Mouse (Mus musculus) kidney, embryonic 15.5 days (tissue): ENCODE results near the gene Dnaja3. TPM values are rescaled to one million over a fixed set of nuclear protein-coding genes. Genes with fewer than 3 reads are reported as not detected.

Experiments
- ATAC-seq: fragments of 200-750 bp; cut with Nextera tagmentation; replicated peaks from 2 replicates; pipeline ENCODE4 v1.8.0; 2017; ENCODE audit warnings: moderate TSS enrichment; ENCODE audit not compliant: low FRiP score
- H3K27ac ChIP-seq: fragments of 300-500 bp; sonication (generic); 2 replicates; pipeline ENCODE4 v1.5.1; 2015; ENCODE audit warnings: mild to moderate bottlenecking, inconsistent platforms
- H3K27me3 ChIP-seq: fragments of 300-500 bp; sonication (generic); 2 replicates; pipeline ENCODE4 v1.6.1; 2015; ENCODE audit warnings: inconsistent platforms
- H3K36me3 ChIP-seq: fragments of 300-500 bp; sonication (generic); 2 replicates; pipeline ENCODE4 v1.6.1; 2015; ENCODE audit warnings: inconsistent platforms
- H3K4me1 ChIP-seq: fragments of 300-500 bp; sonication (generic); 2 replicates; pipeline ENCODE4 v1.6.1; 2015; ENCODE audit warnings: inconsistent platforms
- H3K4me2 ChIP-seq: fragments of 300-500 bp; sonication (generic); 2 replicates; pipeline ENCODE4 v1.6.1; 2015; ENCODE audit warnings: moderate library complexity, mild to moderate bottlenecking, inconsistent platforms
- H3K4me3 ChIP-seq: fragments of 300-500 bp; sonication (generic); replicated peaks from 2 replicates; pipeline ENCODE4 v1.5.1; 2015; ENCODE audit warnings: mild to moderate bottlenecking, inconsistent platforms
- H3K9ac ChIP-seq: fragments of 300-500 bp; sonication (generic); 2 replicates; pipeline ENCODE4 v1.6.1; 2015; ENCODE audit warnings: mild to moderate bottlenecking, inconsistent platforms
- H3K9me3 ChIP-seq: fragments of 300-500 bp; sonication (generic); replicated peaks from 2 replicates; pipeline ENCODE4 v1.6.1; 2016; ENCODE audit warnings: inconsistent platforms
- WGBS: fragments of 180-500 bp; shearing (Covaris S2); methylation state at CpG from one replicate; pipeline ENCODE4 v1.1.7; 2015; ENCODE audit warnings: mixed read lengths; 5-methylcytosine and 5-hydroxymethylcytosine counted together
- polyA plus RNA-seq: library from polyadenylated mRNA; unstranded; fragments of >200 nt; fragmentation: Nextera tagmentation; extraction: Ambion mirVana; gene quantifications from 2 replicates; pipeline ENCODE4 v1.2.1, GENCODE M21; 2015

Dnaja3 gene
- polyA plus RNA-seq, 1 experiment from 2014 or later: 77.7 TPM

DNA sequence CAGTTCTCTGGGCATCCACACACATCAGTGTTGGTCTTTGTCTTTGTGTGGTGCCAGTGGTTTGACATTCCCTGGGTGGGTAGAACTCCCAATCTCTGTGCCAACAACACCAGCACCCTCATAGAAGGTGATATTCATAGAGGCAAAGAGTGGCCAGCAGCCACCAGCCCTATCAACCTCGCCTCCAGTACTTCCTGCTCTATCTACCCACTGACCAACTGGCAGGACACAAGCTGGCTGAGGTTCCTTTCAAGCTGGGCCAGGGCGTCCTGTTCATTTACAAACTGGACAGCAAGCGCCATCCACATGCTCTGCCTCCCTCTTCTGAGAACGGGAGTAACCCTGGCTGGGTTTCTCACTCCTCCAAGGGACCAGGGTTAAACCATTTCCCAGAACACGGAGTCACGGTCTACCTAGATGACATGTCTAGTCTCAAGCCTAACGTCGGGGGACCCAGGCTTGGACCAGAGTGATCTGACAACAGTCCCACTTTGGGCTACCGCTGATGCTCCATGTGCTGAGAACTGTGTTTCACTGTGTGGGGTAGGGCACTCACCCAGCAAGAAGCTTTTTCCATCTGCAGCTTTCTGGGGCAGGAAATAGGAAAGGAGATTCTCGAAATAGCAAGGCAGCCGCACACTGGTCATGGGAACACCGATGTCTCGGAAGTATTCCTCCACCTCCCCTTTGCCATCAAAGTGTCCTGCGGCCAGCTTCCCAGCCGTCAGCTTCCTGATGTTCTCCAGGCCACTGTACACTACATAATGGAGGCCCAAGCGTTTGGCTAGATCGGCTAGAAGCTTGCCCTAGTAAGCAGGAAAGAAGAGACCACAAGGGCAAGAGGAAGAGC lies 74.3 kb downstream of the Dnaja3 start:
- WGBS: 91% methylated on average over 17 of the region's 17 CpGs
- no peak for ATAC-seq

GRCm38 (mm10) chr16:4717866-4718265 lies 78.1 kb downstream of the Dnaja3 start:
- Histone ChIP-seq H3K9ac (peak overlapping the region; percentile 69), H3K4me2 (peak overlapping the region; percentile 81), H3K36me3 (peaks cover 39% of the 10 kb centered on the region), H3K4me1 (peaks cover 20% of the 10 kb centered on the region), H3K9me3 (no peaks in the 10 kb centered on the region), H3K27me3 (no peaks in the 10 kb centered on the region), H3K27ac (0 out of 2 replicates have a peak overlapping the region, but pooled peaks have one; percentile 92), H3K4me3 (peak overlapping the region; percentile 61)
- 40% methylated on average over 3 of the region's 3 CpGs for WGBS
- ATAC-seq: no peak

More for the DNA sequence above, 74.3 kb downstream of the Dnaja3 start:
- H3K4me1 ChIP-seq: peaks cover 11% of the 10 kb centered on the region
- no peak overlapping the region for H3K4me3 ChIP-seq
- H3K9me3 ChIP-seq: no peaks in the 10 kb centered on the region
- H3K27me3 ChIP-seq: no peaks in the 10 kb centered on the region
- H3K9ac ChIP-seq: no peak overlapping the region
- no peak overlapping the region for H3K27ac ChIP-seq
- H3K4me2 ChIP-seq: no peak overlapping the region
- peaks cover 76% of the 10 kb centered on the region for H3K36me3 ChIP-seq

GRCm38 (mm10) chr16:4718753-4719518 lies 79.1 kb downstream of the Dnaja3 start, which contains the start of gene Nmral1:
Gene Nmral1, minus strand, starts transcription at chr16:4719356.
- H3K27me3 ChIP-seq: no peaks in the 10 kb centered on the region
- peaks cover 20% of the 10 kb centered on the region for H3K4me1 ChIP-seq
- WGBS: 10% methylated on average over 33 of the region's 33 CpGs
- no peaks in the 10 kb centered on the region for H3K9me3 ChIP-seq
- peak within 1 kb of the TSS; percentile 69 for H3K9ac ChIP-seq
- peak within 1 kb of the TSS; percentile 92 for H3K27ac ChIP-seq
- peak within 1 kb of the TSS; percentile 61 for H3K4me3 ChIP-seq
- H3K36me3 ChIP-seq: peaks cover 28% of the 10 kb centered on the region
- peak; percentile 94 for ATAC-seq
- H3K4me2 ChIP-seq: peak within 1 kb of the TSS; percentile 81

DNA sequence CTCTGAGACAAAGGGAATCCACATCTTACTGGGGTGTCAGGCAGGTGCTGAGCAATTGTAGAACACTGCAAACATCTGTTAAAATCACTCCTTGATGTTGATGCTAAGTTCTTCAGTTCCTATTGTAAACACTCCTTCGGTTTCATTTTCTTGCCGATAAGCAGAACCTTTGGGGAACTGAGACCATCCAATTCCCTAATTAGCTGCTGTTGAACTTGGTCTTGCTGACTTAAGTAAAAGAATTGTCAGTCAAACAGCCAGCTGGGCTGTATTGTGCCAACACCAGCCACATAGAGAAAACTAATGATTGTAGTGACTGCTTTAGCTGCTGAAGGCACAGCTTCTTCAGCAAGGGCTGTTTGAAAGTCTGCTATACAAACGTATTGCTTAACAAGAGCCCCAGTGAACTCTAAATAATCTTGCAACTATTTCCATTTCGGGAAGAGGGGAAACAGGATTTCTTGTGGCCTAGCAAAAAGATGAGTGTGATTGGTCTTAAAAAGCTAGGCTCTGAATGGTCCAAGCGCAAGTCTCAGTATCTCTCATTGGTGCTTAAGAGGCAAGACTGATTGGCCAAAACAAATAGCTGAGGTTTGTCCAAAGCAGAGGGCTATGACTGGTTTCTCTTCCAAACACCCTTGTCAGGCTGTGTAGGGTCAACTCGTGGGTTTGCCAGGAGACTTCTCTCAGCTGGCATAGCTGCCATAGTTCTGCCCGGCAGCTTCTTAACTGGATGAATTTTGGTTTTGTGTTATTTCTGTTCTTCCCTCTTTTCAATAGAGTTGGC lies 82.5 kb downstream of the Dnaja3 start:
- Histone ChIP-seq H3K9ac (no peak overlapping the region), H3K27me3 (no peaks in the 10 kb centered on the region), H3K4me2 (no peak overlapping the region), H3K4me1 (peaks cover 30% of the 10 kb centered on the region), H3K4me3 (no peak overlapping the region), H3K9me3 (no peaks in the 10 kb centered on the region), H3K27ac (no peak overlapping the region), H3K36me3 (no peaks in the 10 kb centered on the region)
- 72% methylated on average over 7 of the region's 7 CpGs for WGBS
- no peak for ATAC-seq

- Histone ChIP-seq H3K27me3 (no peaks in the 10 kb centered on the region), H3K27ac (no peak overlapping the region), H3K36me3 (no peaks in the 10 kb centered on the region), H3K4me2 (no peak overlapping the region), H3K9me3 (no peaks in the 10 kb centered on the region), H3K4me3 (no peak overlapping the region), H3K9ac (no peak overlapping the region), H3K4me1 (peaks cover 29% of the 10 kb centered on the region)
- 71% methylated on average over 3 of the region's 3 CpGs for WGBS
- no peak for ATAC-seq
Measured at GRCm38 (mm10) chr16:4722915-4723209, 83.1 kb downstream of the Dnaja3 start.

DNA sequence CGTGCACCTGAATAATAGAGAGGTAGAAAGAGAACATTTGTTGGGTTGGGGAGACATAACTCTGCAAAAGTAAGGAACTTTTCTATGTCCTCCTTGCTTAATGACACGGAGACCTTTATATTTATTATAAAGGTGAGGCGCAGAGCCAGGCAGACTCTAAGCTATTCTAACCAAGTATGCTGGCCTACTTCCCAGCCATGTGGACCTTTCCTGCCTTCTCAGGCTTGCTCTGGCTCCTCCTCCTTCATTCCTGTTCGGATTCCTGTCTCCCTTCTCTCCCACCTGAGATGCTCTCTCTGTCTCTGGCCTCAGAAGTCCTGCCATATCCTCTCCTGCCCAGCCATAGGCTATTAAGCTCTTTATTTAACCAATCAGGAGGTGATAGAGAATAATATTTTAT lies 85.5 kb downstream of the Dnaja3 start:
- Histone ChIP-seq H3K9me3 (no peaks in the 10 kb centered on the region), H3K36me3 (no peaks in the 10 kb centered on the region), H3K4me1 (peaks cover 25% of the 10 kb centered on the region), H3K9ac (no peak overlapping the region), H3K27ac (no peak overlapping the region), H3K4me2 (peak overlapping the region; percentile 81; the same call in 1 of the 2 replicates), H3K27me3 (no peaks in the 10 kb centered on the region), H3K4me3 (no peak overlapping the region)
- 75% methylated on average over 4 of the region's 4 CpGs for WGBS
- no peak for ATAC-seq

DNA sequence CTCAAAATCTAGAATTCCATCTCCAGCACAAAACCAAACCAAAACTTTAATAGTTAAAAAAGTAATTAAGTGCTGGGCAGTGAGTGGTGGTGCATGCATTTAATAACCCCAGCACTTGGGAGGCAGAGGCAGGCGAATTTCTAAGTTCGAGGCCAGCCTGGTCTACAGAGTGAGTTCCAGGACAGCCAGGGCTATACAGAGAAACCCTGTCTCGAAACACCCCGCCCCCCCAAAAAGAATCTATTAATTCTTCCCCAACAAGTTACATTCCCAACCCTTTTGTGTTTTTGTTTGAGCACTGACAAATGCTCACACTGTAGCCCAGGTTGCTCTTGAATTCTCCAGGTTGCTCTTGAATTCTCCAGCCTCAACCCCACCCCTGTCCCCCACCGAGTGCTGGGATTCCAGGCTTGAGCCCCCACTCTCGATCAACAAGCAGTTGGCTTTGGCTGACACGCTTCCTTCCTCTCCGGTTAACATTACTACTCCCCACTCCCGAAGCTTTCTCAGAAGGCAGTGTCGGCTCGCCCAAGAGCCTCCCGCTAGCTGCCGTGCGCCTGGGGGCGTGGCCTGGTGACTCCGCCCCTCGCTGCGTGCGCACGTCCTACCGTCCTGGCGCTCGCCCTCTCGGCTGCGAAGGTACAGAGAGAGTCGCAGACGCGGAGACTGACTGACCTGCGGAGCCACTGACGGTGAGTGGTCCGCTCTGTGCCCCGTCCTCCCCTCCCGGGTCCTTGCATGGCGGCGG lies 86.2 kb downstream of the Dnaja3 start, which contains the start of gene Hmox2:
Hmox2 (plus strand) TSS at position 582 of the 748 bp plus-strand sequence.
- H3K4me1 ChIP-seq: peaks cover 28% of the 10 kb centered on the region
- 5% methylated on average over 35 of the region's 35 CpGs for WGBS
- peak within 1 kb of the TSS; percentile 81 for H3K4me2 ChIP-seq
- H3K9me3 ChIP-seq: no peaks in the 10 kb centered on the region
- H3K9ac ChIP-seq: peak within 1 kb of the TSS; percentile 96
- H3K36me3 ChIP-seq: no peaks in the 10 kb centered on the region
- H3K27ac ChIP-seq: peak within 1 kb of the TSS; percentile 91
- H3K27me3 ChIP-seq: no peaks in the 10 kb centered on the region
- peak within 1 kb of the TSS; percentile 93 for H3K4me3 ChIP-seq
- peak; percentile 93 for ATAC-seq

DNA sequence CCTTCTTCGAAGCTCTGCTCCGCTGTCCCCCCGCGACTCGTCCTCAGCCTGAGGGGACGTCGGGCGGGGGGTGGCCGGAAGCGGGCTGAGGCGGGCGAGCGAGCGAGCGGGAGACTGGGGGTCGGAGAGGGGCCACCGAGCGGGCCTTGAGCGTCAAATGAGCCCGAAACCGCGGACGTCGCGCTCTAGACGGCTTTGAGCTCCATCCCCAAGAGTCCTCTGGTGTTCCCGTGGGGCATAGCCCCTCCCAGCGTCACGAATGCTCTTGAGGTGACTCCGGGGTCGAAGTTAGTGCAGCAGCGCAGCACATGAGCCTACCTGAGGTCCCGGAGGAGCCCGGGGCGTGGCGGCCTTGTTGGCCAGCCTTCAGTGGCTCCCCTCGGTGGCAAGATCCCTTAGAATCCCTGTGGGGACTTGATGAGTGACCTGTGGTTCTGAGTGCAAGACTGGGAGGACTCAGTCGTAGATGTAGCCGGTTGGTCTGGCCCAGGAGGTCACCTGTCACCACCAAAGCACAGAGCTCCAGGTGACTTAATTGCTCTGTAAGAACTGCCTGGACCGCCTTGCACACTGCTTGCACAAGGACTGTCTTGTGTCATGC lies 86.8 kb downstream of the Dnaja3 start:
- Histone ChIP-seq H3K27ac (peak overlapping the region; percentile 91), H3K9me3 (no peaks in the 10 kb centered on the region), H3K9ac (peak overlapping the region; percentile 96), H3K4me3 (peak overlapping the region; percentile 93), H3K36me3 (no peaks in the 10 kb centered on the region), H3K4me1 (peaks cover 28% of the 10 kb centered on the region), H3K27me3 (no peaks in the 10 kb centered on the region), H3K4me2 (peak overlapping the region; percentile 81)
- under 1% methylated on average over 40 of the region's 40 CpGs for WGBS
- ATAC-seq: peak; percentile 80

GRCm38 (mm10) chr16:4727526-4727925 lies 87.7 kb downstream of the Dnaja3 start:
- Histone ChIP-seq H3K9ac (no peak overlapping the region), H3K27ac (no peak overlapping the region; the same call in 1 of the 2 replicates), H3K36me3 (no peaks in the 10 kb centered on the region), H3K4me3 (peak overlapping the region; percentile 93), H3K9me3 (no peaks in the 10 kb centered on the region), H3K4me1 (peaks cover 27% of the 10 kb centered on the region), H3K27me3 (no peaks in the 10 kb centered on the region), H3K4me2 (peak overlapping the region; percentile 81)
- 95% methylated on average over 1 of the region's 1 CpGs for WGBS
- no peak for ATAC-seq

DNA sequence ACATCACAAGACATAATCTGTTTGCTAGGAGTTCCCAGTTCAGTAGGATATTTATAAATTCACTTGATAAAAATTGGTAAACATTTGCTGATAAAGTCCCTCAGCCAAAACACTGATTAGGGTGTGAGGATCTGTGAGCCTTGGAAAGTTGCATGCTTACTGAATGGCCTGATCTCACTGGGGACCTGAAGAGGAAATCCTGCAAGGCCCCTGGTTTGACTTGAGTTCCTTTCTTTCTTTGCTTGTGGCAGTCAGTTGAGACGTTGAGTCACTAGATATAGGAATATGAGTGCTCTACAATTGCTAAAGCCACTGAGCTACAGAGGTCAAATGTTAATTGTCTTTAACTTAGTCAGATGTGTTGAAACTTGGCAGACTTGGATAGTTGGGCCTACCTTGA lies 88.2 kb downstream of the Dnaja3 start:
- WGBS: 38% methylated on average over 1 of the region's 1 CpGs
- peaks cover 24% of the 10 kb centered on the region for H3K4me1 ChIP-seq
- peak overlapping the region; percentile 93 for H3K4me3 ChIP-seq
- no peaks in the 10 kb centered on the region for H3K36me3 ChIP-seq
- H3K27me3 ChIP-seq: no peaks in the 10 kb centered on the region
- ATAC-seq: no peak
- H3K27ac ChIP-seq: no peak overlapping the region
- H3K4me2 ChIP-seq: peak overlapping the region; percentile 14; the same call in 1 of the 2 replicates
- no peaks in the 10 kb centered on the region for H3K9me3 ChIP-seq
- H3K9ac ChIP-seq: no peak overlapping the region
